Mouse (Mus musculus) embryonic facial prominence, embryonic 14.5 days (tissue): Measurements from ENCODE around the gene Zfp462. TPM values are rescaled to one million over a fixed set of nuclear protein-coding genes. Genes with fewer than 3 reads are reported as not detected.

ENCODE experiments used
- ATAC-seq: fragments of 200-750 bp; cut with Nextera tagmentation; 2 replicates; pipeline ENCODE4 v1.8.0; 2017; ENCODE audit warnings: low read depth, moderate number of reproducible peaks, moderate TSS enrichment
- DNase-seq: peaks from one replicate; pipeline ENCODE4 v3.0.0-alpha.2; 2015; ENCODE audit warnings: low spot score
- H3K27ac ChIP-seq: fragments of 300-500 bp; sonication (generic); replicated peaks from 2 replicates; pipeline ENCODE4 v1.5.1; 2014; ENCODE audit warnings: low read depth, mild to moderate bottlenecking, low read length, moderate library complexity
- H3K27me3 ChIP-seq: fragments of 300-500 bp; sonication (generic); replicated peaks from 2 replicates; pipeline ENCODE4 v1.6.1; 2014; ENCODE audit warnings: low read length; ENCODE audit not compliant: control insufficient read depth, insufficient read depth
- H3K36me3 ChIP-seq: fragments of 300-500 bp; sonication (generic); 2 replicates; pipeline ENCODE4 v1.6.1; 2014; ENCODE audit warnings: low read length, mixed read lengths; ENCODE audit not compliant: control insufficient read depth, insufficient read depth
- H3K4me1 ChIP-seq: fragments of 300-500 bp; sonication (generic); 2 replicates; pipeline ENCODE4 v1.6.1; 2014; ENCODE audit warnings: antibody characterized with exemption, low read length; ENCODE audit not compliant: control insufficient read depth, insufficient read depth
- H3K4me2 ChIP-seq: fragments of 300-500 bp; sonication (generic); 2 replicates; pipeline ENCODE4 v1.6.1; 2014; ENCODE audit warnings: low read depth, mild to moderate bottlenecking, low read length, moderate library complexity, mixed read lengths
- H3K4me3 ChIP-seq: fragments of 300-500 bp; sonication (generic); 2 replicates; pipeline ENCODE4 v1.5.1; 2014; ENCODE audit warnings: low read depth, mild to moderate bottlenecking, low read length
- H3K9ac ChIP-seq: fragments of 300-500 bp; sonication (generic); 2 replicates; pipeline ENCODE4 v1.6.1; 2014; ENCODE audit warnings: low read depth, mild to moderate bottlenecking, low read length, moderate library complexity, mixed read lengths
- H3K9me3 ChIP-seq: fragments of 300-500 bp; sonication (generic); 2 replicates; pipeline ENCODE4 v1.6.1; 2016; ENCODE audit warnings: low read length; ENCODE audit not compliant: control insufficient read depth
- WGBS: fragments of 180-500 bp; shearing (Covaris S2); extraction: QIAGEN DNeasy Blood & Tissue Kit; methylation state at CpG from one replicate; pipeline ENCODE4 v1.1.7; 2014; 5-methylcytosine and 5-hydroxymethylcytosine counted together
- polyA plus RNA-seq: library from polyadenylated mRNA; unstranded; fragments of >200 nt; fragmentation: Nextera tagmentation; extraction: Ambion mirVana; gene quantifications from 2 replicates; pipeline ENCODE4 v1.2.1, GENCODE M21; 2014

The Zfp462 gene
- polyA plus RNA-seq, 1 experiment from 2014 or later, result 3.0 TPM

DNA sequence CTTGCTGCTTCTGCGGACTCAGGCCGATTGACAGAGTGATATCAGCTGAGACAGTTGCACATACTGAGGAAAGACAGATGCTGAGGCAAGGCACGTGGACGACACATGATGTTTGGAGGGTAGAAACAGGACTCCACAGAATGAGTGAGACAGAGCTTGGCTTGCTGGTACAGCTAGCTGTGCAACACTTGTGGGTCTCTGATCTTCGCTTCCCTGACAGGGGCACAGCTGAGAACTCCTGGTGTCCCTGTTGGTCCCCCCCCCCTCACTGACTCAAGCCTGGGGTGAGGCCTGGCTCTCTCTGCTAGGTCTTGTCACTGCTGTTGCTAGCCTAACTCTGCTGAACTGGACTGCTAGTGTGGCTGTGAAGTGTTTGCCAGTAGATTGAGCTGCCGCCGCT, 18.7 kb downstream of the Zfp462 start:
- no peak overlapping the region for H3K4me3 ChIP-seq
- 68% methylated on average over 7 of the region's 7 CpGs for WGBS

DNA sequence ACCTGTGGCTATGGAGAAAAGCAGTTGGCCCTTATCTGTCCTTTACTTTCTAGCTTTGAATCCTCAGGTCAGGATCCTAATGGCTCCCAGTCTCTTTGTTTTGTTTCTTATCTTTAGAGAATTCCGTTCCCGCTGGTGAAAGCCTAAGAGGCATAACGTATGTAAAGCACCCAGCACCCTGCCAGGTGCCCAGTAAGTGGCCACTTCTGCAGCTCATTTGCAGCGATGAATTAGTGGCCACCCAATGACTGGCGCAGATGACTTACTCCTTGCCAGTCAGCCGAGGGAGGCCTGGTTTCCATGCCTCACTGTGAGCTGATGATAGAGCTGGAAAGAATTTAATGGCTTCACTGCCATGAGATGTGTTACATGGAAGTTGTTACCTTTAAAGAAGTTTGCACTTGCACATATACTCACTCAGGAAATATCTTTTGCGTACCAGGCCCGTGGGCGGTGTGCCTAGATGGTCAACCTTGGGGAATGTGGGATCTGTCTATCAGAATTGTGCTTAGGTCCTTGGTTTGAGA, 20.4 kb downstream of the Zfp462 start:
- H3K4me3 ChIP-seq, result no peak overlapping the region

More for the DNA sequence above, 18.7 kb downstream of the Zfp462 start:
- peaks cover 18% of the 10 kb centered on the region for H3K4me1 ChIP-seq
- no peak for DNase-seq
- H3K27me3 ChIP-seq, result no peaks in the 10 kb centered on the region
- ATAC-seq, result no peak
- H3K9ac ChIP-seq, result no peak overlapping the region
- no peak overlapping the region for H3K27ac ChIP-seq
- H3K4me2 ChIP-seq, result no peak overlapping the region
- 0 out of 2 replicates have a peak, but pooled peaks cover 7% of the 10 kb centered on the region for H3K36me3 ChIP-seq
- no peaks in the 10 kb centered on the region for H3K9me3 ChIP-seq

GRCm38 (mm10) chr4:54966161-54966806, 21.4 kb downstream of the Zfp462 start:
- Histone ChIP-seq H3K4me3 (no peak overlapping the region), H3K4me1 (peaks cover 18% of the 10 kb centered on the region), H3K27ac (peak overlapping the region; percentile 18), H3K9ac (no peak overlapping the region), H3K27me3 (no peaks in the 10 kb centered on the region), H3K36me3 (0 out of 2 replicates have a peak, but pooled peaks cover 7% of the 10 kb centered on the region), H3K4me2 (peak overlapping the region; percentile 14; the same call in 1 of the 2 replicates), H3K9me3 (no peaks in the 10 kb centered on the region)
- WGBS, result 45% methylated on average over 17 of the region's 17 CpGs
- peak; percentile 65 for DNase-seq
- peak; percentile 68 for ATAC-seq

More for the DNA sequence above, 20.4 kb downstream of the Zfp462 start:
- no peaks in the 10 kb centered on the region for H3K27me3 ChIP-seq
- H3K27ac ChIP-seq, result no peak overlapping the region
- H3K9ac ChIP-seq, result no peak overlapping the region
- 0 out of 2 replicates have a peak, but pooled peaks cover 7% of the 10 kb centered on the region for H3K36me3 ChIP-seq
- H3K9me3 ChIP-seq, result no peaks in the 10 kb centered on the region
- H3K4me1 ChIP-seq, result peaks cover 18% of the 10 kb centered on the region
- no peak for DNase-seq
- no peak for ATAC-seq
- 71% methylated on average over 9 of the region's 9 CpGs for WGBS
- H3K4me2 ChIP-seq, result no peak overlapping the region

DNA sequence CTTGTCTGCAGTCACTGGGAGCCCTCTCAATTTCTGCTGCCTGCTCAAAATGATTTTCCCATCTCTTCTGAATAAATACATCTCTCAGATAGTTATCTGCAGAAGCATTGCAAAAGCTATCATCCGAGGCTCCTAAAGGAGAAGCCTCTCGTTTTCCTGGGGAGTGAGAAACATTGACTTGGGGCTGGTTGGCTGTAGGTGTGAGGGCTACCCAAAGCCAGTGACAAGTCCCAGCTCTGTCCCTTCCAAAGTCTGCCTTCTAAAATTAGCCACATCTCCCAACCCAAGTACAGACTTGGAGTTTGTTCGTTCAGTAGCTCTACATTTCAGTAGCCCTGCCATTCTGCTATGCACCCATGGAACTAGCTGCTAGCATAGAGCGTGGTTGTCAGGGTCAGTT, 22.3 kb downstream of the Zfp462 start:
- Histone ChIP-seq H3K36me3 (0 out of 2 replicates have a peak, but pooled peaks cover 7% of the 10 kb centered on the region), H3K4me3 (no peak overlapping the region), H3K27me3 (no peaks in the 10 kb centered on the region), H3K9ac (no peak overlapping the region), H3K4me1 (peaks cover 18% of the 10 kb centered on the region), H3K9me3 (no peaks in the 10 kb centered on the region), H3K4me2 (no peak overlapping the region), H3K27ac (peak overlapping the region; percentile 18; the same call in 1 of the 2 replicates)
- no peak for ATAC-seq
- WGBS, result 86% methylated on average over 4 of the region's 4 CpGs
- no peak for DNase-seq

- no peaks in the 10 kb centered on the region for H3K9me3 ChIP-seq
- no peak for DNase-seq
- no peaks in the 10 kb centered on the region for H3K27me3 ChIP-seq
- H3K36me3 ChIP-seq, result 0 out of 2 replicates have a peak, but pooled peaks cover 7% of the 10 kb centered on the region
- peaks cover 18% of the 10 kb centered on the region for H3K4me1 ChIP-seq
- no peak for ATAC-seq
- H3K9ac ChIP-seq, result no peak overlapping the region
- H3K4me2 ChIP-seq, result no peak overlapping the region
- 67% methylated on average over 5 of the region's 5 CpGs for WGBS
- H3K4me3 ChIP-seq, result no peak overlapping the region
- H3K27ac ChIP-seq, result no peak overlapping the region
Observed at GRCm38 (mm10) chr4:54967721-54968120, 22.9 kb downstream of the Zfp462 start.

DNA sequence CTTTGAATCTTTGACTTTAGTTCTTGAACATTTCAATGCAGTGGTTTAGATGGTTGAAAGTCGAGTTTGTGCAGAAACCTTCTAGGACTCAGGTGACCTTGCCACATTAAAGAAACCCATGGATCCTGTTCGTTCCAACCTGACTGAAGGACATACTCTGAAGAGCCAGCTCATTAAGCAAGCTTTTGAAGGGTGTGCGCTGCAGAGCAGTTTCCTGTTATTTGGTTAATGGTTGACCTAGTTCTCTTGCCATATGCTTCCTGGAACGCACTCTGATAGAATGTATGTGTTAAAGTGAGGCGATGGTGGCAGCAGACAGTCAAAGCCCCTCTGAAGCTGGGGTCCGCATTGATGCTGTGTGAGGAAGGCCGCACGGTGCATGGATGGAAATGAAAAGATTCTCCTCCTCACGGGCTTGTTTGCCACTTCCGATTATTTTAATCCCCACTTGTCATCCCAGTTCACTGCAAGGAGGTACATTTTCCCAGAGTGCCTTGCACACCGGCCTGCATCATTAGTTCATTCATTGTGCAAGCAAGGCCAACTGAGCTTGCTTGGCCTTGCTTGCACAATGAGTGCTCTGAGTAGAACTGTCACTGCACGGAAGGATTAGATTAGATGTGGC, 24.9 kb downstream of the Zfp462 start:
- no peaks in the 10 kb centered on the region for H3K9me3 ChIP-seq
- no peak overlapping the region for H3K4me2 ChIP-seq
- 0 out of 2 replicates have a peak, but pooled peaks cover 7% of the 10 kb centered on the region for H3K36me3 ChIP-seq
- ATAC-seq (no peak), DNase-seq (no peak)
- no peaks in the 10 kb centered on the region for H3K27me3 ChIP-seq
- WGBS, result 85% methylated on average over 12 of the region's 12 CpGs
- peaks cover 18% of the 10 kb centered on the region for H3K4me1 ChIP-seq
- no peak overlapping the region for H3K4me3 ChIP-seq
- no peak overlapping the region for H3K27ac ChIP-seq
- H3K9ac ChIP-seq, result no peak overlapping the region

- DNase-seq (no peak), ATAC-seq (no peak)
- Histone ChIP-seq H3K4me1 (peaks cover 3% of the 10 kb centered on the region), H3K36me3 (0 out of 2 replicates have a peak, but pooled peaks cover 7% of the 10 kb centered on the region), H3K9ac (no peak overlapping the region), H3K4me2 (no peak overlapping the region), H3K27me3 (no peaks in the 10 kb centered on the region), H3K27ac (no peak overlapping the region), H3K4me3 (no peak overlapping the region), H3K9me3 (no peaks in the 10 kb centered on the region)
- WGBS, result 92% methylated on average over 3 of the region's 3 CpGs
Observed at GRCm38 (mm10) chr4:54971386-54971785, 26.5 kb downstream of the Zfp462 start.

- Histone ChIP-seq H3K9me3 (no peaks in the 10 kb centered on the region), H3K4me2 (no peak overlapping the region), H3K36me3 (0 out of 2 replicates have a peak, but pooled peaks cover 7% of the 10 kb centered on the region), H3K4me3 (no peak overlapping the region), H3K27ac (no peak overlapping the region), H3K4me1 (no peaks in the 10 kb centered on the region), H3K9ac (no peak overlapping the region), H3K27me3 (no peaks in the 10 kb centered on the region)
- DNase-seq (no peak), ATAC-seq (no peak)
- 87% methylated on average over 4 of the region's 4 CpGs for WGBS
Observed at GRCm38 (mm10) chr4:54972096-54972495, 27.2 kb downstream of the Zfp462 start.
